Mouse (Mus musculus): ENCODE measurements around the gene Snx25. TPM values are rescaled to one million over a fixed set of nuclear protein-coding genes. Genes with fewer than 3 reads are reported as not detected.

Gene Snx25
- total and polyA plus RNA-seq, 3 experiments = 6.9 to 22.2 (median 13.4) TPM

DNA sequence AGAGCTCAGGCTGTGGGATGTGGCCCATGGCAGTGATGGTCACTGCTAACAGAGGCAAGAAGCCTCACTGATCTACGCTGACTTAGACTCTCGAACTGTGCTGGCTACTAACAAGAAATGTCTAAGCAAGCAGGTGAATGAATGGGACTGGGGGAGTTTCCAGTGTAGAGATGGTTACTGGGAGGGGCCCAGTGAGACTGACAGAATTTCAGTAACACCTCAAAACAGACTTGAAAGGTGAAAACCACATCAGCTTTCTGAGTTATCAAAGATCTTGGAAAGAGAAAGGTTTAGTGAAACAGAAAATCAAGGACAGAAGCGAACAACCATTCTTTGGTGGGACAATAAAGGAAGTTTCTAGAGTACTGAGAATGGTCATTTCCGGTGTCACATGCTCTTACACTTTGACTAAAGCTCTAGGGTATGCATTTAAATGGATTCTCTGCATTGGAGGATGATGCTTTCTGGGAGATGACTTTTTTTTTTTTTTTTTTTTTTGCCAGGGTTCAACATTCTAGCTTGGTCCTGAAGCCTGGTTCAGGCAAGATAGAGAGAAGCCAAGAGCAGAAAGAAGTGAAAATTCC lies 9.4 kb downstream of the Snx25 start:
- DNase-seq (ENCODE audit: extremely low read depth) = no peak
- Histone ChIP-seq H3K9me3 (replicated peaks; ENCODE audit: low read length) (no peaks in the 10 kb centered on the region), H3K4me1 (ENCODE audit: control insufficient read depth in 1 of 2, insufficient read depth in 2 of 2) (peaks cover 16 to 30% of the 10 kb centered on the region in 2 experiments), H3K27ac (ENCODE audit: insufficient read depth, low read depth) (no peak overlapping the region), H3K79me2 (replicated peaks; ENCODE audit: control insufficient read depth, extremely low read depth, insufficient read depth, poor library complexity, severe bottlenecking) (no peaks in the 10 kb centered on the region), H3K9ac (ENCODE audit: insufficient read depth, low read depth) (no peak overlapping the region), H3K4me2 (ENCODE audit: insufficient read depth, low read depth, poor library complexity, severe bottlenecking) (peak overlapping the region; percentile 70), H3K4me3 (replicated peaks in 1 of 3; ENCODE audit: low read depth in 2 of 3, low read length in 2 of 3, poor library complexity in 1 of 3) (no peak overlapping the region), H3K36me3 (replicated peaks in 1 of 2; ENCODE audit: control insufficient read depth in 1 of 2, insufficient read depth in 1 of 2, low read length in 1 of 2) (peaks cover 0 to under 1% of the 10 kb centered on the region in 2 experiments), H3K27me3 (replicated peaks) (no peaks in the 10 kb centered on the region)
- TF ChIP-seq ZNF384 (IDR thresholded peaks at IDR 0.05; ENCODE audit: low read depth, low read length) (peak; percentile 68; the same call in 1 of the 2 replicates), RCOR1 (conservative IDR thresholded peaks at IDR 0.05; ENCODE audit: low read depth, low read length) (no peak)
- dilution Hi-C loops (cut with MboI; ENCODE audit: extremely low pct_ligation_motif_present, extremely low pct_unique_long_range_greater_than_20kb, low sequenced_read_pairs) (no loop called here), in situ Hi-C loops (cut with MboI; ENCODE audit: low pct_ligation_motif_present, low pct_unique_long_range_greater_than_20kb, low sequenced_read_pairs) (no loop called here)

DNA sequence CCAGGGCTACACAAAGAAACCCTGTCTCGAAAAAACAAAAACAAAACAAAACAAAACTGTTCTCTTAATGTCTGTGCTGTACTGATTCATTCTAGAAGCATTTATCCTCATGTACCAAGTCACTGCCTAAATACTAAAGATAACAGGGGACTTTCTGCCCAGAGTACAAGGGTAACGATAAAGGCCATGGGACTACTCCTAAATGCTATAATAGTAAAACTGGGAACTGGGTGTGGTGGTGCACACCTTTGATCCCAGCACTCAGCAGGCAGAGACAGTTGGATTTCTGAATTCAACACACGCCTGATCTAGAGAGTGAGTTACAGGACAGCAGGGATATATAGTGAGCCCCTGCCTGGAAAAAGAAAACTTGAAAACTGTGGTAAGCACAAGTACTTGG lies 10.3 kb downstream of the Snx25 start:
- Histone ChIP-seq H3K36me3 (replicated peaks in 1 of 2; ENCODE audit: control insufficient read depth in 1 of 2, insufficient read depth in 1 of 2, low read length in 1 of 2) (no peaks in the 10 kb centered on the region), H3K4me2 (ENCODE audit: insufficient read depth, low read depth, poor library complexity, severe bottlenecking) (no peak overlapping the region), H3K9me3 (replicated peaks; ENCODE audit: low read length) (no peaks in the 10 kb centered on the region), H3K27ac (ENCODE audit: insufficient read depth, low read depth) (no peak overlapping the region), H3K79me2 (replicated peaks; ENCODE audit: control insufficient read depth, extremely low read depth, insufficient read depth, poor library complexity, severe bottlenecking) (no peaks in the 10 kb centered on the region), H3K4me1 (ENCODE audit: control insufficient read depth in 1 of 2, insufficient read depth in 2 of 2) (peaks cover 16 to 30% of the 10 kb centered on the region in 2 experiments), H3K27me3 (replicated peaks) (no peaks in the 10 kb centered on the region), H3K9ac (ENCODE audit: insufficient read depth, low read depth) (no peak overlapping the region), H3K4me3 (replicated peaks in 1 of 3; ENCODE audit: low read depth in 2 of 3, low read length in 2 of 3, poor library complexity in 1 of 3) (no peak overlapping the region)
- TF ChIP-seq MAX (IDR thresholded peaks at IDR 0.05; ENCODE audit: low read length) (no peak), JUND (conservative IDR thresholded peaks at IDR 0.05; ENCODE audit: low read depth, low read length) (no peak), TCF12 (IDR thresholded peaks at IDR 0.05; ENCODE audit: low read depth, low read length) (no peak), MAZ (IDR thresholded peaks at IDR 0.05; ENCODE audit: low read depth, low read length) (no peak), MEF2A (IDR thresholded peaks at IDR 0.05; ENCODE audit: borderline replicate concordance, low read depth, low read length) (no peak), PAX5 (IDR thresholded peaks at IDR 0.05; ENCODE audit: low read length) (no peak)
- DNase-seq (ENCODE audit: extremely low read depth) = no peak
- in situ Hi-C loops (cut with MboI; ENCODE audit: low pct_ligation_motif_present, low pct_unique_long_range_greater_than_20kb, low sequenced_read_pairs) = no loop called here
- dilution Hi-C loops (cut with MboI; ENCODE audit: extremely low pct_ligation_motif_present, extremely low pct_unique_long_range_greater_than_20kb, low sequenced_read_pairs) = no loop called here

DNA sequence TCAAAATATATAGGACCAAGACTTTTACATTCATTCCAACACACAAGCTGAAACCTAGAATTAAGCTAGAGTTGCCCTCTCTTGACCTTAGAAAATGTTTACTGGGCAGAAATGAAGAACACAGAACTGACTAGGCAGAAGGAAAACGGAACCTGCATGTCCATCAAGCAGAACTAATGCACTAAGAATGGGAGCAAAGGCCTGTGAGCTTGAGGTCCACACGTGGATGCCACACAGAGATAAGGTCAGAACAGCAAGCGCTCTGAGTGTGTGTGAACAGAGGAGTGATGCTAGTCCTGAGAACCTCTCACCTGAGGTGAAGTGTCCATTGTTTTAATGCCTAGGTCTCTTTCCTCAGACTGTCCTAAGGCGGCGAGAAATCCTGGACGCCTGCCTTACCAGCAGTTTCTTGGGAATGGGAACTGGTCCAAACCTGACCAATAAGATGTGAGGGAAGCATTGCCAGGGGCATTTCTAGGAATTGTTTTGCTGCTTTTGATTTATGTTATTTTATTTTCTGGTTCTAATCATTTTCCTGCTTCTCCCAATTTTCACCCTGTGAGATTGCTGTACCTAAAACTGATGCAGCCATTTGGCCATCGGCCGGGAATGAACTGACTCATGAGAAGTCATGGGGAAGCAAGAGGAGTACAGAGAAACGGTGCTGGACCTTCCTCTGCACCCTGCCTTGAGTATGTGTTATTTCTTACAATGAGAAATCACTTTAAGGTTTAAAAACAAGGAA lies 11.4 kb downstream of the Snx25 start:
- H3K79me2 ChIP-seq (replicated peaks; ENCODE audit: control insufficient read depth, extremely low read depth, insufficient read depth, poor library complexity, severe bottlenecking) = no peaks in the 10 kb centered on the region
- H3K4me1 ChIP-seq (ENCODE audit: control insufficient read depth in 1 of 2, insufficient read depth in 2 of 2) = peaks cover 16 to 30% of the 10 kb centered on the region in 2 experiments
- H3K9ac ChIP-seq (ENCODE audit: insufficient read depth, low read depth) = no peak overlapping the region
- no peaks in the 10 kb centered on the region for H3K36me3 ChIP-seq (replicated peaks in 1 of 2; ENCODE audit: control insufficient read depth in 1 of 2, insufficient read depth in 1 of 2, low read length in 1 of 2)
- H3K27me3 ChIP-seq (replicated peaks) = no peaks in the 10 kb centered on the region
- no peaks in the 10 kb centered on the region for H3K9me3 ChIP-seq (replicated peaks; ENCODE audit: low read length)
- no peak overlapping the region for H3K4me3 ChIP-seq (replicated peaks in 1 of 3; ENCODE audit: low read depth in 2 of 3, low read length in 2 of 3, poor library complexity in 1 of 3)
- H3K27ac ChIP-seq (ENCODE audit: insufficient read depth, low read depth) = no peak overlapping the region
- DNase-seq (ENCODE audit: extremely low read depth) = no peak
- H3K4me2 ChIP-seq (ENCODE audit: insufficient read depth, low read depth, poor library complexity, severe bottlenecking) = no peak overlapping the region
- in situ Hi-C loops (cut with MboI; ENCODE audit: low pct_ligation_motif_present, low pct_unique_long_range_greater_than_20kb, low sequenced_read_pairs) (no loop called here), dilution Hi-C loops (cut with MboI; ENCODE audit: extremely low pct_ligation_motif_present, extremely low pct_unique_long_range_greater_than_20kb, low sequenced_read_pairs) (no loop called here)
- TF ChIP-seq NELFE (IDR thresholded peaks at IDR 0.05; ENCODE audit: low read depth, low read length) = no peak
- TF ChIP-seq SMC3 (IDR thresholded peaks at IDR 0.05; ENCODE audit: low read depth, low read length) = no peak
- no peak for TF ChIP-seq POLR2A (IDR thresholded peaks at IDR 0.05; ENCODE audit: low read depth, low read length)
- TF ChIP-seq UBTF (IDR thresholded peaks at IDR 0.05; ENCODE audit: low read depth, low read length) = no peak
- TF ChIP-seq MXI1 (IDR thresholded peaks at IDR 0.05; ENCODE audit: low read depth, low read length) = no peak
- no peak for TF ChIP-seq ZKSCAN1 (IDR thresholded peaks at IDR 0.05; ENCODE audit: borderline replicate concordance, low read depth, low read length)
- no peak for TF ChIP-seq JUND (conservative IDR thresholded peaks at IDR 0.05; ENCODE audit: low read depth, low read length)
- no peak for TF ChIP-seq CTCF (conservative IDR thresholded peaks at IDR 0.05 in 1 of 2, IDR thresholded peaks at IDR 0.05 in 1 of 2; ENCODE audit: low read depth in 2 of 2, low read length in 2 of 2)
- no peak for TF ChIP-seq SIN3A (IDR thresholded peaks at IDR 0.05; ENCODE audit: low read length)
- no peak for TF ChIP-seq RAD21 (IDR thresholded peaks at IDR 0.05; ENCODE audit: low read depth, low read length)
- no peak for TF ChIP-seq NRF1 (IDR thresholded peaks at IDR 0.05; ENCODE audit: low read depth, low read length)
- no peak for TF ChIP-seq ZNF384 (IDR thresholded peaks at IDR 0.05; ENCODE audit: low read depth, low read length)
